Mouse (Mus musculus): ENCODE data around the gene 2010003K11Rik. TPM values are rescaled to one million over a fixed set of nuclear protein-coding genes. Genes with fewer than 3 reads are reported as not detected.

2010003K11Rik gene
- polyA plus RNA-seq (2014; fragmentation: Illumina TruSeq; extraction: RNeasy Lipid Tissue Mini Kit (QIAGEN cat#74804); ENCODE audit: insufficient read depth, low read depth, low replicate concordance): 0.34 TPM

DNA sequence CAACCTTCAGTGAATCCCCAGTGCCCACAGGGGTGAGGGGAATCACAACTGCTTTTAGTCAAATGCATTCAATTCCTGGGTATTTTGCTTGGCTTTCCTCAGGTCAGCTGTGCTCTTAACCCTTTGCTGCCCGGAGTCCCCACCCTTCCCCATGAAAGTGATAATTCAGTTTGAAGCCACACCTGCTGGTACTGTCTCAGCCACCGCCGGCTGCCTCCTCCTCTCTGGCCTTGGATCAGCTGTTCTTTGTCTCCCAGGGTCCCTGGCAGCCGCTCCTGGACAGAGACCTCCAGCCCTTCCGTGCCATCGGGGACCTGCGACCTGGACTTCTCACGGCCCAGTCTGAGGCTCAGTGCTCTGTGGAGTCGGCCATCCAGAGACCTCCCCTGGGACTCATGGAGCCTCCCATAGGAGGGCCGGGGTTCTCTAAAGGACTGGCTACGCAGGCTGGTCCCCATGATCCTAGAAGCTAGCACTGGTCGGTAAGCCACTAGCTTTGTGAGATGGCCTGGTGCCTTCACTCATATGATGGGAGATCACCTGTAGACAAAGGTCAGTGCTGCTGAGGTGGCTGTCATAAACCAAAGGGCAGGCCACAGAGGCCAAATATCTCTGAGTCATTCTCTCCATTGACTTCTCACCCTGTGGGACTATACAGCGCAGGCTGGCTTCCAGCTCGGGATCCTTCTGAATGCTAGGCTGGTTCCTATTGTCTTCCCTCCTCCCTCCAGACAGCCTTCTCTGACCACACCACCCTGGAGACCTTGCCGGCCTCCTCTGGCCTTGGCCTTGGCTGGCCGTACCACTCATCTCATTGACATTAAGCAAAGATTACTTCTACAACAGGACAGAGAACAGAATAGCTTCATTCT, at the start of gene 2010003K11Rik:
2010003K11Rik (minus strand) TSS at position 522 of the 872 bp plus-strand sequence.

DNA sequence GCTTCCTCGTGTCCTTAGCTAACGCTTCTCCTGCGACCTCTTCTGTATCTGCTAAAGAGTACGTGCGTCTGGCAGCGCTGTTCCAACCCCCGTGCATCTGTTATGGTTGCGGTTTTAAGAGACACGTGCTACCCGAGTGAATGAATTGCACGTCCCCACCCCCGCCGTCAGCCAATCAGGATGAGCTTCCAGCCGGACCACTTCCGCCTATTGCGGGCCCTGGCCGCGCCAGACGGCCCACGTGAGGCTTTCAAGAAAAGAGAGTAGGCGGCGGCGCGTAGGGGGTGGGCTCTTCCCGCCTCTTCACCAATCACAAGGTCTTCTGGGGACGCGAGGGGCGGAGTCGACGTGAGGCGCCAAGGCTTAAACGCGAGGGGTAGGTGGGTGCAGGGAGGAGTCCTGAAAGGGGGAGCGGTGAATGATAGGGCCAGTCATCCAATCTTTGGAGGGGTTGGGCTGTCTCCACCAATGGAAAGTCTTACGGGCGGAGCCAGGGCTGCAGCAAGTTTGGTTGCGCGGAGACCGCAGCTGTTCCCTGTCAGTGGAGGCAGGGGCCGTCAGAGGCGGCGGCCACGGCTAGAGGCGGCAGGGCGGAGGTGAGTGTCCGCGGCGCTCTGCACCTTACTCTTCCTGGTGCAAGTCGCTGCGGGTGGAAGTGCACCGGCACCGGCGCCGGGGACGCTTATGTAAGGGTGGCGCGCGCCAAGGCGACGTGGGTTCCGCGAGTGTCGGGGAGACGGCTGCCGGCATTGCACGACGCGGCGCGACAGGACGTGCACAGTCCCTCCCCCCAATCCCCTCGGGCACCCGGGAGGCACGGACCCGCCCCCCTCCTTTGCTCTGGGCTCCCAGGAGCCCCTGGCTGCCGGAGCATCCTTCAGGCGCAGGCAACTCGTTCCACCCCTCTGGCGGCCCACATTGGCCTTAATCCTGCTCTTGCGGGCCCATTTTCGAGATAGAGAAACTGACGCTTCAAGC, 11.9 kb upstream of the 2010003K11Rik start, which contains the start of gene Pcx:
Pcx (plus strand) TSS at position 487 of the 978 bp plus-strand sequence.

DNA sequence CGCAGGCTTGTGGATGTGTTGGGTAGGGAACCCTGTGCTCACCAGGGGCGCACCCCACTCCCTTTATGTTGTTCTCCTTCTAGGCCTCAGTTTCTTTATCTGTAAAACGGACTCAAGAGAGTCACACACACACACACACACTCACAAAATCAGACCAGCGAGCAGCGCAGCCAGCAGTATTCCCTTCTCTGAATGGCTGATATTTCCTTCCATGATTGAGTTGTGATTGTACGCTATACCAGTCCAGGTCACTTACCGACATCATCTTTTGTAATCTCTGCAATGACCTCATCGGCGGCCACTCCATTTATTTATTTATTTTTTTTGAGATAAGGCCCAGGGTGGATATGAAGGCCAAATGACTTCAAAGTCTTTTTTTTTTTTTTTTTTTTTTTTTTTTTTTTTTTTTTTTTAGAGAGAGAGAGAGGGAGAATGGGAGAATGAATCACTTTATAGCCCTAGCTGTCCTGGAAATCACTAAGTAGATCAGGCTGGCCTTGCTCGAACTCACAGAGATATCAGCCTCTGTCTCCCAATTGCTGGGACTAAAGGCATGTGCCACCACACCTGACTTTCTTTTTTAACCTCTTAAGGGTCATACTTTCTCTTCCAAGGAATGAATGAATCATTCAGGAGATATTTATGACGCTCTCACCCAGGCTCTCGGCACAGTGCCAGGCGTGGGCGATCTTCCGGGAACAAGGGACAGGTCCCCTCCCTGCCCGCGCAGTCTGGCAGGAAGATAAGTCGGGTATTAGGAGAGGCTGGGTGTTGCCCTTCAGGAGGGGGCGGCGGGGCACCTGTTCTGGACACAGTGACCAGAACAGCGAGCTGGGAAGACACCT, 20.8 kb downstream of the 2010003K11Rik start, which contains the start of gene Syt12:
Syt12 (minus strand) TSS at position 103 of the 845 bp plus-strand sequence.

Other genes starting within 250 kb of the 2010003K11Rik start
- 12.9 TPM for gene Ssh3, start 229.4 kb downstream of the 2010003K11Rik start, polyA plus RNA-seq (2014; fragmentation: Illumina TruSeq; extraction: RNeasy Lipid Tissue Mini Kit (QIAGEN cat#74804); ENCODE audit: insufficient read depth, low read depth, low replicate concordance)
- gene Ankrd13d, start 215.4 kb downstream of the 2010003K11Rik start, polyA plus RNA-seq (2014; fragmentation: Illumina TruSeq; extraction: RNeasy Lipid Tissue Mini Kit (QIAGEN cat#74804); ENCODE audit: insufficient read depth, low read depth, low replicate concordance): 2.9 TPM
- 57.2 TPM for gene Grk2, start 192.4 kb downstream of the 2010003K11Rik start, polyA plus RNA-seq (2014; fragmentation: Illumina TruSeq; extraction: RNeasy Lipid Tissue Mini Kit (QIAGEN cat#74804); ENCODE audit: insufficient read depth, low read depth, low replicate concordance)
- 12.2 TPM for gene Kdm2a, start 100.3 kb downstream of the 2010003K11Rik start, polyA plus RNA-seq (2014; fragmentation: Illumina TruSeq; extraction: RNeasy Lipid Tissue Mini Kit (QIAGEN cat#74804); ENCODE audit: insufficient read depth, low read depth, low replicate concordance)
- 10.9 TPM for gene Rhod, start 59.2 kb downstream of the 2010003K11Rik start, polyA plus RNA-seq (2014; fragmentation: Illumina TruSeq; extraction: RNeasy Lipid Tissue Mini Kit (QIAGEN cat#74804); ENCODE audit: insufficient read depth, low read depth, low replicate concordance)
- 0.40 TPM for gene Syt12, start 21.1 kb downstream of the 2010003K11Rik start, polyA plus RNA-seq (2014; fragmentation: Illumina TruSeq; extraction: RNeasy Lipid Tissue Mini Kit (QIAGEN cat#74804); ENCODE audit: insufficient read depth, low read depth, low replicate concordance)
- gene Pcx, start 11.9 kb upstream of the 2010003K11Rik start, polyA plus RNA-seq (2014; fragmentation: Illumina TruSeq; extraction: RNeasy Lipid Tissue Mini Kit (QIAGEN cat#74804); ENCODE audit: insufficient read depth, low read depth, low replicate concordance): 24.8 TPM
- 5.6 TPM for gene Lrfn4, start 117.1 kb upstream of the 2010003K11Rik start, polyA plus RNA-seq (2014; fragmentation: Illumina TruSeq; extraction: RNeasy Lipid Tissue Mini Kit (QIAGEN cat#74804); ENCODE audit: insufficient read depth, low read depth, low replicate concordance)
- 33.1 TPM for gene Rce1, start 127.1 kb upstream of the 2010003K11Rik start, polyA plus RNA-seq (2014; fragmentation: Illumina TruSeq; extraction: RNeasy Lipid Tissue Mini Kit (QIAGEN cat#74804); ENCODE audit: insufficient read depth, low read depth, low replicate concordance)
- not detected for gene Gm960, start 200.1 kb upstream of the 2010003K11Rik start, polyA plus RNA-seq (2014; fragmentation: Illumina TruSeq; extraction: RNeasy Lipid Tissue Mini Kit (QIAGEN cat#74804); ENCODE audit: insufficient read depth, low read depth, low replicate concordance)
- 0.83 TPM for gene Sptbn2, start 212.6 kb upstream of the 2010003K11Rik start, polyA plus RNA-seq (2014; fragmentation: Illumina TruSeq; extraction: RNeasy Lipid Tissue Mini Kit (QIAGEN cat#74804); ENCODE audit: insufficient read depth, low read depth, low replicate concordance)

All from lung, adult 10 weeks (tissue).